In genomic region chr3:93555878-93556254, GRCm38 (mm10) we compare ENCODE assay signal across 8 mouse cellular contexts. TPM values are rescaled to one million over a fixed set of nuclear protein-coding genes. Genes with fewer than 3 reads are reported as not detected.
DNase-seq lines count a peak whose midpoint lies in the region; ATAC-seq and TF ChIP-seq lines count a peak whose summit lies in the region.

No protein-coding gene starts in this region.

- H3K4me1 ChIP-seq in cortical plate, adult 2 months (ENCODE audit: control insufficient read depth, insufficient read depth, low read length): no peaks in the 10 kb centered on the region
- H3K4me1 ChIP-seq in lung, embryonic 14.5 days (ENCODE audit: insufficient read depth): peaks cover 11% of the 10 kb centered on the region; the same call in 1 of the 2 replicates
- peaks cover 13% of the 10 kb centered on the region for H3K4me1 ChIP-seq in neural tube, embryonic 15.5 days

- H3K36me3 ChIP-seq in lung, embryonic 14.5 days (ENCODE audit: insufficient read depth): no peaks in the 10 kb centered on the region
- H3K36me3 ChIP-seq in neural tube, embryonic 15.5 days: no peaks in the 10 kb centered on the region

- no peak for TF ChIP-seq POLR2A in cortical plate, adult 2 months (IDR thresholded peaks at IDR 0.05; ENCODE audit: extremely low read depth, insufficient read depth, low read length)

- TF ChIP-seq CTCF in cortical plate, adult 2 months (IDR thresholded peaks at IDR 0.05; ENCODE audit: extremely low read depth, insufficient read depth, low read length): no peak
- TF ChIP-seq CTCF in lung, embryonic 14.5 days (IDR thresholded peaks at IDR 0.05; ENCODE audit: low read depth): no peak

- WGBS in lung, embryonic 14.5 days: 29% methylated on average over 2 of the region's 2 CpGs
- WGBS in neural tube, embryonic 15.5 days: 38% methylated on average over 2 of the region's 2 CpGs

- H3K4me3 ChIP-seq in cortical plate, adult 2 months (ENCODE audit: insufficient read depth, low read length): peak overlapping the region; percentile 57
- peak overlapping the region; percentile 63 for H3K4me3 ChIP-seq in lung, embryonic 14.5 days (ENCODE audit: low read depth, low read length)
- H3K4me3 ChIP-seq in neural tube, embryonic 15.5 days (replicated peaks): peak overlapping the region; percentile 50

- peak; percentile 23; the same call in 1 of the 2 replicates for ATAC-seq in lung, embryonic 14.5 days (ENCODE audit: insufficient read depth)
- ATAC-seq in neural tube, embryonic 15.5 days (ENCODE audit: low FRiP score): peak; percentile 49; the same call in 1 of the 2 replicates

- H3K9me3 ChIP-seq in lung, embryonic 14.5 days (ENCODE audit: low read depth, low read length): no peaks in the 10 kb centered on the region
- no peaks in the 10 kb centered on the region for H3K9me3 ChIP-seq in neural tube, embryonic 15.5 days (replicated peaks)

- DNase-seq in ovary, adult 18-20 months (ENCODE audit: low spot score): peak; percentile 63
- DNase-seq in ovary, postnatal 14 days (ENCODE audit: low spot score): no peak
- peak; percentile 79 to 90 for DNase-seq in heart, adult 18-20 months
- DNase-seq in kidney, adult 18-20 months: peak; percentile 67
- peak; percentile 39 for DNase-seq in lung, embryonic 14.5 days
- no peak for DNase-seq in layer of hippocampus, postnatal 25 days (ENCODE audit: extremely low spot score in 1 of 2, low spot score in 1 of 2)

- no peak overlapping the region for H3K27ac ChIP-seq in cortical plate, adult 2 months (ENCODE audit: insufficient read depth, low read length)
- H3K27ac ChIP-seq in lung, embryonic 14.5 days (ENCODE audit: low read depth): peak overlapping the region; percentile 87; the same call in 1 of the 2 replicates
- peak overlapping the region; percentile 65 for H3K27ac ChIP-seq in neural tube, embryonic 15.5 days (replicated peaks)

- H3K4me2 ChIP-seq in lung, embryonic 14.5 days: peak overlapping the region; percentile 77
- peak overlapping the region; percentile 86 for H3K4me2 ChIP-seq in neural tube, embryonic 15.5 days

- peak overlapping the region; percentile 78 for H3K9ac ChIP-seq in lung, embryonic 14.5 days
- no peak overlapping the region for H3K9ac ChIP-seq in neural tube, embryonic 15.5 days (replicated peaks)

- H3K27me3 ChIP-seq in lung, embryonic 14.5 days (ENCODE audit: insufficient read depth, low read length): no peaks in the 10 kb centered on the region
- H3K27me3 ChIP-seq in neural tube, embryonic 15.5 days (replicated peaks): peaks cover 13% of the 10 kb centered on the region

RNA-seq across cellular contexts. Expression of gene S100a10, which starts 1.0 kb away (rescaled TPM):
- polyA plus RNA-seq in cortical plate, adult 2 months (2012; rRNA removed): 45.9 and 56.7 TPM in 2 replicates
- total RNA-seq in heart, adult 18-20 months (2021): 100 to 1,000 TPM in 1 of 2 experiments, 10 to 100 TPM in 1; 92.1 to 100 TPM
- polyA plus RNA-seq in lung, embryonic 14.5 days (2014; fragmentation: Nextera tagmentation; extraction: Ambion mirVana): 196 and 220 TPM in 2 replicates
- polyA plus RNA-seq in neural tube, embryonic 15.5 days (2015; fragmentation: Nextera tagmentation; extraction: Ambion mirVana): 284 and 336 TPM in 2 replicates
- 10 to 100 TPM; 15.0 to 23.5 TPM for total RNA-seq in layer of hippocampus, postnatal 25 days (2021)

RNA-seq across cellular contexts. Expression of gene S100a11, which starts 35.6 kb away (rescaled TPM):
- 20.9 and 21.5 TPM in 2 replicates for polyA plus RNA-seq in cortical plate, adult 2 months (2012; rRNA removed)
- 10 to 100 TPM; 52.4 to 78.2 TPM for total RNA-seq in heart, adult 18-20 months (2021)
- polyA plus RNA-seq in lung, embryonic 14.5 days (2014; fragmentation: Nextera tagmentation; extraction: Ambion mirVana): 861 and 982 TPM in 2 replicates
- polyA plus RNA-seq in neural tube, embryonic 15.5 days (2015; fragmentation: Nextera tagmentation; extraction: Ambion mirVana): 235 and 481 TPM in 2 replicates
- total RNA-seq in layer of hippocampus, postnatal 25 days (2021): 1 to 10 TPM; 6.1 to 8.5 TPM

Comparison
In these comparisons a context has a peak if more than half of its experiments do, and no peak if none do; other contexts are left out.
1. DNase-seq: peak in ovary, adult 18-20 months (single experiment), heart, adult 18-20 months (2 of 2), kidney, adult 18-20 months (single experiment) and lung, embryonic 14.5 days (single experiment); none in ovary, postnatal 14 days (single experiment) and layer of hippocampus, postnatal 25 days (0 of 2).
2. RNA of gene S100a11, which starts 35.6 kb away (polyA plus RNA-seq): 861 to 982 TPM in lung, embryonic 14.5 days and 235 to 481 TPM in neural tube, embryonic 15.5 days; 20.9 to 21.5 TPM in cortical plate, adult 2 months; every median in the first group is over 10 times any median in the second.
3. Peak in every context shown above with its lines, with median percentiles within 50 percentile points of each other: H3K4me3 ChIP-seq.